Mouse (Mus musculus): Measurements from ENCODE around the gene Arid1b.

DNA sequence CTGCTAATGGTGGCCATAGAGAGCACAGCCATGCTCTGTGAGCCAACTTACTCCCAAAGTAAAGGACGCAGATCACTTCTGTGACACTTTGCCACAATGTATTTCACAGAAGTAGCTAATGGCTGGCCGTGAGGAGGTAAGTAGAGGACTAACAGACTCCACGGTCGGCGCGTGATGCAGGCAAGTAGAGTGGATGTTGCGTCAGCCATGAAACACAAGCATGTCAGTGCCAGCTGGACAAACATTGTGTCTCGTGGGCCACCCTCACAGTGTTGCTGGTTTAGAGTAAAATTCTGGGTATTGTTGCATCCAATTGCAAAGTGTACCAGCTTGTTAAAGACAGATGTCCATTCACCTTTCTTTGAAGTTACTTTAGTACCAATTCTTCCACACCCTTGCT, 213.7 kb downstream of the Arid1b start:
- TF ChIP-seq CTCF (IDR thresholded peaks at IDR 0.05; ENCODE audit: low read depth, low read length) (no peak), POLR2A (IDR thresholded peaks at IDR 0.05; ENCODE audit: extremely low read depth, insufficient read depth, low read length) (no peak)
